Mouse (Mus musculus): Measurements from ENCODE around the gene Gm6034.
"Not testable (repeated sequence)": the region's sequence is repeated elsewhere in the genome, so short reads cannot be mapped to it uniquely, and the experiment has no call there.

Gm6034 gene

DNA sequence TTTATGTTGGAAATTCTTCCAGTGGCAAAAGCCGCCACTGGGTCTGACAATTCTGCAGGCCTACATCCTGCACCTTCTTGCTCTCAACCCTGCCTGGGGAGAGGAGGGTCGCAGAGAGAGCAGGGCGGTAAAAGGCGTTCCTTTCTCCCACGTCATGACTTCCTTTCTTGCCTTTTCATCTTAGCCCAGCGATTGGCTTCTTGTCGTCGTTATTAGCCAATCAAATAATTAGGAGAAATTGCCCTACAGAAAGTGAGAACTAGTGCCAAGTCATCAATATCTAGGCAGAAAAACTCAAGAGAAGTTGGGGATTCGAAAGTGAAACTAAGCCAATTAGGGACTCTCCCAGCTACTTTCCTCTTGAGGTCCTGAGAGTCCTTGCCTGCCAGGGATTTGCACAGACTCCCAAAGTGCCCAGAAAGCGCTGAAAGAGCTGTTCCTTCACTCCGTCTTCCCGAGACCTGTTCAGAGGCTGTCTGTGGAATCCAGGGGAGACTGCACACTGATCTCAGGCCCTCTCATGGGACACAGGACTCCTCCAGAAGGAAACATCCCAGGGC lies at the start of gene Gm6034, which contains the start of gene H2-T22:
Gm6034 (plus strand) TSS at position 352 of the 560 bp plus-strand sequence.
H2-T22 (minus strand) TSS at position 138 of the 560 bp plus-strand sequence.
- peak; percentile 74 for DNase-seq

- DNase-seq = peak; percentile 93
Measured at GRCm38 (mm10) chr17:35993675-35994074, 49.1 kb upstream of the Gm6034 start.

DNA sequence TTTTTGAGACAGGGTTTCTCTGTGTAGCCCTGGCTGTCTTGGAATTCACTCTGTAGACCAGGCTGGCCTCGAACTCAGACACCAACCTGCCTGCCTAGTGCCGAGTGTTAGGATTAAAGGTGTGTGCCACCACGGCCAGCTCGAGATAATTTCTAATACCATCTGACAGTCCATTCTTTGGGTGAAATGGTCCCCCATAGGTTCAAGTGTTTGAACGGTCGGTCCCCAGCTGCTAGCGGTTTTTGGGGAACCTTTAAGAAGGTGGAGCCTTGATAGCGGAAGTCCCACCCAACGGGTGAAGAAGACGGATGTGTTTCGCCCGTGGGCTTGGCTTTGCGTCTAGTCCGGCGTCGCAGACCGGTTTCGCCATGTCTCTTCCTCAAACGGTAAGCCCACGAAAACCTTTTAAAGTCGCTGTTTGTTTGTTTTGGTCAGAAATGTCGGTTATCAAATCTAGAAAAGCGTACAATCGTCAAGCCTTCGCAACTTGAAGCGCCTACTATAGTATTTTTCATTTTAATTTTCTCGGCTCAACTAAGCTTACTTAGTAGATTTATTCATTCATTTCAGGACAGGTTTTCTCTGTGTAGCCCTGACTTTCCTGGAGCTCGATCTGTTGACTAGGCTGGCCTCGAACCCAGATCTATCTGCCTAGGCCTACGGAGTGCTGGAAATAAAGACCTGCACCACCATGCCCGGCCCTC lies 48.4 kb upstream of the Gm6034 start:
- DNase-seq = peak; percentile 74

- peak; percentile 35 for DNase-seq
Measured at GRCm38 (mm10) chr17:35994879-35995240, 47.9 kb upstream of the Gm6034 start.

GRCm38 (mm10) chr17:35996949-35997348 lies 45.8 kb upstream of the Gm6034 start:
- DNase-seq = peak; percentile 98

DNA sequence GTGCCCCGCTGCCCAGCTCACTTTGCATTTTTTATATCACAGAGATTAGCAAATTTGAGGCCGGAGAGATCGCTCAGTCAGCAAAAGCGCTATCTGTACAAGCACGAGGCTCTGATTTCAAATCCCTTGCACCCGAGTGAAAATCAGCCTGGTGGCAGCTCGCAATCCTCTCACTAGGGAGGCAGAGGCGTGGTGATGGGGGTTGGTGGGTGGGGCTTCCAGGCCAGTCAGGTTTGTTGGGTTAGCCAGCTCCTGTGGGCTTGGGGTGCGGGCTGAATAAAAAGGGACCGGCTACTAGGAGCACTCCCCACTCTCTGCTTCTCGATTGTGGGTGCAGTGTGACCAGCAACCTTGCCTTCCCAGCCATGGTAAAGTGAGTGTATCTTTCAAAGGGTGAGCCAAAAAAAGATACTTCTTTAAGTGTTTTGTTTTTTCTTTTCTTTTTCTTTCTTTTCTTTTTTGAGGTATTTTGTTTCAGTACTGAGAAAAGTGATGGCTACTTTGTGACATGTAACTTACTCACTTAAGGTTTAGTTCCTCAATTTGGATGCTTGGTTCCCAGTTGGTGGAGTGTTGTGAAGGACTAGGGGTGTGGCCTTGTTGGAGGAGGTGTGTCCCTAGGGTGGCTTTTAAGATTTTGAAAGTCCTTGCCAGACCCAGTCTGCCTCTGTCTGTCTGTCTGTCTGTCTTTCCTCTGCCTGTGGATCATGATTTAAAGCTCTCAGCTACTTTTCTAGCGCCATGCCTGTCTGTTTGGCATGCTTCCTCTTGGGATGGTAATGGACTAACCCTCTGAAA lies 44.8 kb upstream of the Gm6034 start:
- peak; percentile 68 for DNase-seq

- DNase-seq = peak; percentile 52
Measured at GRCm38 (mm10) chr17:35998545-35999305, 44.0 kb upstream of the Gm6034 start.

DNA sequence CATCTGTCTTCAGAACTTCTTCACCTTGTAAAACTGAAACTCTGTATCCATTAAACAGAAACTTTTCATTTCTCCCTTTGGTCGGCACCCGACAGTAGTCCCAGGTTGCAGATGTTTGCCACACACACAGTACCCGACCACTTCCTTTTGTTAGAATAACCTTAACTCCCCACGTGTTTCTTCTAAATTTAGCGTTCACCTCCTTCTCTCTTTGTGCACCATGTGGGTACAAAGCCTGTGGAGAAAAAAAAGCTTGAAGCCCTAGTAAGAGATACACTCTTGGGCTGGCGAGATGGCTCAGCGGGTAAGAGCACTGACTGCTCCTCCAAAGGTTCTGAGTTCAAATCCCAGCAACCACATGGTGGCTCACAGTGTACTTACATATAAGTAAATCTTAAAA lies 43.4 kb upstream of the Gm6034 start:
- peak; percentile 71 for DNase-seq

GRCm38 (mm10) chr17:36000349-36000748 lies 42.4 kb upstream of the Gm6034 start:
- no peak for DNase-seq

GRCm38 (mm10) chr17:36001121-36001897 lies 41.5 kb upstream of the Gm6034 start:
- peak; percentile 55 for DNase-seq

GRCm38 (mm10) chr17:36001966-36002365 lies 40.8 kb upstream of the Gm6034 start:
- no peak for DNase-seq

DNA sequence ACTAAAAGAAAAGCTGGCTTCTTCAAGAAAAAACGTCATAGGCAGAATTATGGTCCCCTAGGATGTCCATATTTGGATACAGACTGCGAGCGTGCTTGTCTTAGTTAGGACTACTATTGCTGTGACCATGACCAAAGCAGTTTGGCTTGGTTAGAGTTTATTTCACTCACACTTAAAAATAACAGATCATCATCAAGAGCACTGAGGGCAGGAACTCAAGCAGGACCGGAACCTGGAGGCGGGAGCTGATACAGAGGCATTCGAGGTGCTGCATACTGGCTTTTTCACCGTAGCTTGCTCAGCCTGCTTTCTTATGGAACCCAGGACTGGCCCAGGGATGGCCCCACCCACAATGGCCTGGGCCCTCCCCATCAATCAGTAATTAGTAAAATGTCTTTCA lies 39.4 kb upstream of the Gm6034 start:
- DNase-seq = no peak

GRCm38 (mm10) chr17:36004409-36004808 lies 38.4 kb upstream of the Gm6034 start:
- DNase-seq = not testable (repeated sequence)

DNA sequence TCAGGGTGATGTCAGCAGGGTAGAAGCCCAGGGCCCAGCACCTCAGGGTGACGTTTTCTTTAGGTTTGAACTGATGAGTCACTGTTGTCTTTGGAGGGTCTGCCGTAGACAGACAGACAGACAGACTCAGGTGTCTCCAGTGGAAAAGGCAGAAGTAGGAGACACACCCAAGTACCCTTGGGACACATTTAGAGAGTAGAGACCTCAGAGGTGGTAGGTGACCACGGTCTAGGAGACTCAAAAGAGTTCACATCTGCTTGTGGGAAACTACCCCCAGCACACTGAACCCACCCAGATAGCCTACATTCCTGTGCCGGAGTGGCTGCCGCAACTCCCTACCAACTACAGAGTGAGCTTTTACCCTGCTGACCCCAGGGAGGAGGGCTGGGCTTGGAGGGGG lies 27.8 kb upstream of the Gm6034 start:
- DNase-seq = no peak

DNA sequence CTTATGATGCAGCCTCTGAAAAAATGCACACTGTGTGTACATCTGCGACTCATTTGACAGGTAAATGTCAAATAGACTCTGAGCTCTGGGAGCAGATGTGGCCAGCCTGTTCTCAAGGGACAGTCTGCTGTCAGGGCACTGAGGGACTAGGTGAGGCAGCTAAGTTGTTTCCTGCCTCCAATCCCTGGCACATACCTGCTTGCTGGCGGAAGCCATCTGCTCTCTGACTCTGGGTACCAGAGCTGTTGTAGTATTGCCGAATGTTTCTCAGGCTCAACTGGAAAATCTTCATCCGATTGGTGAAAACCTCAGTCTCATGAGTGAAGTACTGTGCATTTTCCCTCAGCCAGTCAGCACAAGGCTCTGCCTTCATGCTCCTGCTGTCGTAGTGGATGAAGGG lies 25.7 kb upstream of the Gm6034 start:
- DNase-seq = no peak

- DNase-seq = no peak
Measured at GRCm38 (mm10) chr17:36018979-36019378, 23.8 kb upstream of the Gm6034 start.

DNA sequence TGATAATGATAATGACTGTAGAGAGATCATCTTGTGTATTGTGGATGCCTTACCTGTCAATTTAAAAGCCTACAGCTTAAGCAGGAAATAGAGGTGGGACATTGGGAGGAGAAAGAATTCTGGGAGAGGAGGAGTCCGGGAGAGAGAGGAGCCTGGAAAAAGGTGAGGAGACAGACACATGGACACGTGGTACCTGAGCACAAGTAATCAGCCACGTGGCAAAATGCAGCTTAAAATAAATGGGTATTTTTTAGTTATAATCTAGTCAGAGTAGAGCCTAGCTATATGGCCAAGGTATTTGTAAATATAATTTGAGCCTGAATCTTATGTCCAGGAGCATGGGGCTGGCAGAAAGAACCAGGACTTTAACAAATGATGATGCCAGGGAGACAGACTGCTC lies 23.2 kb upstream of the Gm6034 start:
- no peak for DNase-seq

GRCm38 (mm10) chr17:36020191-36021073 lies 22.3 kb upstream of the Gm6034 start, which contains the start of gene H2-T24:
Gene H2-T24 (minus strand): TSS chr17:36020560.
- peak; percentile 85 for DNase-seq

GRCm38 (mm10) chr17:36021309-36021708 lies 21.5 kb upstream of the Gm6034 start:
- no peak for DNase-seq

DNA sequence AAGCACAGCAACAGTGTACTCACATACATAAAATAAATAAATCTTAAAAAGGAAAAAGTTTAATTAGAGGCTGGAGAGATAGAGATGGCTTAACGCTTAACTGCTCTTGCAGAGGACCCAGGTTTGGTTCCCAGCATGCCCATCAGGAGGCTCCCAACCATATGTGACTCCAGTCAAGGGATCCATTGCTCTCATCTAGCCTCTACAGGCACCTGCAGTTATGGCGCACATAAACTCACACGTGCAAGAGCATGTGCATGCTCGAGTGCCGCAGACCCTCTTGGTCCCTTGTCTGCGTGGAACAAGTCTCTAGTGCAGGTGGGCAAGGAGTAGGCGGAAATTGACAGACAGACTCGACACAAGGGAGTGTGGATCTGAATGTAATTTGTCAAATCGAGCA lies 20.7 kb upstream of the Gm6034 start:
- DNase-seq = no peak

- no peak for DNase-seq
Measured at GRCm38 (mm10) chr17:36022922-36023321, 19.8 kb upstream of the Gm6034 start.

Data from thymus, postnatal 4 days (tissue).